25 mouse cellular contexts compared by ENCODE assay signal in genomic region chr15:97127771-97128170, GRCm38 (mm10).
"Had no signal": no experiment of that assay in that cellular context is flagged by ENCODE, and none has a peak within 500 bp of the region (broad histone marks: within the 10 kb centered on the region; RNA-seq: fewer than 3 reads in every experiment).

No protein-coding gene starts in this region.

- H3K36me3 ChIP-seq: hindbrain, embryonic 10.5 days; hindbrain, embryonic 12.5 days; limb, embryonic 10.5 days; limb, embryonic 12.5 days; liver, embryonic 13.5 days; liver, embryonic 15.5 days had no signal

- H3K9ac ChIP-seq: hindbrain, embryonic 12.5 days; hindbrain, embryonic 14.5 days; limb, embryonic 12.5 days; liver, embryonic 13.5 days; liver, embryonic 15.5 days had no signal

- ATAC-seq: forebrain, embryonic 16.5 days; hindbrain, embryonic 16.5 days; inflammation-experienced regulatory T-cells, adult 6 months; intestine, embryonic 16.5 days had no signal

- H3K9me3 ChIP-seq: hindbrain, embryonic 10.5 days; hindbrain, embryonic 12.5 days; limb, embryonic 10.5 days; limb, embryonic 12.5 days; liver, embryonic 13.5 days; liver, embryonic 15.5 days had no signal

- H3K4me3 ChIP-seq: gastrocnemius, adult 2 months; hindbrain, embryonic 10.5 days; hindbrain, embryonic 12.5 days; layer of hippocampus, adult 2 months; left cerebral cortex, adult 2 months; limb, embryonic 10.5 days; limb, embryonic 12.5 days; liver, embryonic 13.5 days; liver, embryonic 15.5 days had no signal

- H3K4me1 ChIP-seq: hindbrain, embryonic 10.5 days; hindbrain, embryonic 12.5 days; limb, embryonic 12.5 days; liver, embryonic 13.5 days; liver, embryonic 15.5 days had no signal

- DNase-seq: gastrocnemius, adult 2 months; gastrocnemius, postnatal 10 days; gastrocnemius, postnatal 25 days; heart, postnatal 14 days; heart, postnatal 4 days; kidney, adult 18-20 months; kidney, adult 8-10 months; kidney, postnatal 10 days; kidney, postnatal 25 days; kidney, postnatal 4 days; liver; liver, embryonic 13.5 days had no signal

- H3K4me2 ChIP-seq: hindbrain, embryonic 12.5 days; hindbrain, embryonic 14.5 days; limb, embryonic 12.5 days; liver, embryonic 11.5 days; liver, embryonic 13.5 days; liver, embryonic 15.5 days had no signal

- H3K27me3 ChIP-seq: hindbrain, embryonic 12.5 days; limb, embryonic 12.5 days; liver, embryonic 13.5 days; liver, embryonic 15.5 days had no signal

- H3K27ac ChIP-seq: gastrocnemius, adult 2 months; hindbrain, embryonic 10.5 days; hindbrain, embryonic 12.5 days; hindbrain, embryonic 14.5 days; layer of hippocampus, adult 2 months; left cerebral cortex, adult 2 months; limb, embryonic 12.5 days; liver, embryonic 13.5 days; liver, embryonic 15.5 days had no signal
